Mouse (Mus musculus): ENCODE results near the gene Ep400.

The Ep400 gene

DNA sequence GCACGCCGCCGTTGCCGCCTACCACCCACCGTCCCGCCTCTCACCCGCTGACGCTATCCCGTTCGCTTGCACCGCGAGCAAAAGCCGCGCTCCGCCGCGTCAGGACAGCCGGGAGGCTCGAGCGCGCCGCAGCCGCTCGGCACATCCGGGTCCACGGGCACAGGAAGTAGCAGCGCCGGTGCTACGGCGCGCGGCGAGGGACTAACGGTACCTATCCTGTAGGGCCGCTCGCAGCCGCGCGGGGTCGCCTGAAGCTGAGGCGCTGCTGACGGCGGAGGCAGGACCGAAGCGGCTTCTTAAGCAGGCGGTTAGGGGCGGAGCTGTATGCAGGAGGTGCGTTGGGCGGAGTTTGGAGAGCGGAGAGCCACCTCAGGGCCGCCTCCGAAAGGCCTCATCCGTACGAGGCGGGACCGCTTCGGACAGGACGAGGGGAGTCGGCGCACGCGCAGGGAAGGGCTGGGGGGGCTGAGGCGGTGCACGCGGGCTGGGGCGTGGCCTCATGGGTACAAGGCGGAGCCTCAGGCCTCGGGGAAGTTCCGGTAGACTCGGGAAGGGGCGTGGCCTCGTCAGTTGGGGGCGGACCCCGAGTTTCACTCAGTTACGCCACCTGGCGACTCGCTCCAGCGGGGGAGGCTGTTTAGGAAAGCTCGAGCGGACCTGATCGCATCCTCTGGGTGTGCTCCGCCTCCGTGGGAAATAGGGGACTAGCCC lies at the start of gene Ep400:
Gene Ep400 (minus strand): TSS at position 270 of the 711 bp plus-strand sequence.
- peak; percentile 100 for DNase-seq (ENCODE audit: inconsistent age in 2 of 2, low spot score in 1 of 2)

DNA sequence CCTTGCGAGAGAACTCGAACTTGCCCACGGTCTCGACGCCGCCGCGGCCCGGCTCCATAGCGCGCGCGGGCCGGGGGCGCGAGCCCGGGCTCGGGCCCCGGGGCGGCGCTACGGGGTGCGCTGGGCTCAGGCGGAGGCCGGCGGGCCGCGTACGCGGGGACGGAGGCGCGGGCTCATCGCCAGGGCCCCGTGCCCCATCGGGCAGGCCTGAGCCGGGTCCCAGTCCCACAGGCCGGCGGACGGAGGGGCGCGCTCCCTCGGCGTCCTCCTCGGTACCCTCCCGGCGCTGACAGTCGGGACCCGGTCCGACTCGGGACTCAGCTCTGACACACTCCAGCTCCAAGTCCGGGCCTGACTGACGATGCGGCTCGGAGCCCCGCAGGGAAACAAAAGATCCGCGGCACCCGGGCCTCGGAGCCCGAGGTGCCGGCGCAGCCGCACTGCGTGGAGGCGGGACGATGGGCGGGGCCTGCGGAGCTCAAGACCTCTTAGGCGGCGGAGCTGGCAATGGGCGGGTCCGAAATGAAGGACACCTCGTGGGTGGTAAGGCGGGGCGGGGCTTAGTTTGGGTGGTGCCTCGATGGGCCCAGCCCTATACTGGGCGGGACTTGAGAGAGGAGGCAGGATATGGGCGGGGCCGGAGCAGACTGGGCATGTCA lies 39.3 kb upstream of the Ep400 start, which contains the start of gene Ulk1:
Gene Ulk1 (minus strand): TSS at position 431 of the 659 bp plus-strand sequence.
- DNase-seq (ENCODE audit: inconsistent age in 2 of 2, low spot score in 1 of 2) = peak; percentile 100

DNA sequence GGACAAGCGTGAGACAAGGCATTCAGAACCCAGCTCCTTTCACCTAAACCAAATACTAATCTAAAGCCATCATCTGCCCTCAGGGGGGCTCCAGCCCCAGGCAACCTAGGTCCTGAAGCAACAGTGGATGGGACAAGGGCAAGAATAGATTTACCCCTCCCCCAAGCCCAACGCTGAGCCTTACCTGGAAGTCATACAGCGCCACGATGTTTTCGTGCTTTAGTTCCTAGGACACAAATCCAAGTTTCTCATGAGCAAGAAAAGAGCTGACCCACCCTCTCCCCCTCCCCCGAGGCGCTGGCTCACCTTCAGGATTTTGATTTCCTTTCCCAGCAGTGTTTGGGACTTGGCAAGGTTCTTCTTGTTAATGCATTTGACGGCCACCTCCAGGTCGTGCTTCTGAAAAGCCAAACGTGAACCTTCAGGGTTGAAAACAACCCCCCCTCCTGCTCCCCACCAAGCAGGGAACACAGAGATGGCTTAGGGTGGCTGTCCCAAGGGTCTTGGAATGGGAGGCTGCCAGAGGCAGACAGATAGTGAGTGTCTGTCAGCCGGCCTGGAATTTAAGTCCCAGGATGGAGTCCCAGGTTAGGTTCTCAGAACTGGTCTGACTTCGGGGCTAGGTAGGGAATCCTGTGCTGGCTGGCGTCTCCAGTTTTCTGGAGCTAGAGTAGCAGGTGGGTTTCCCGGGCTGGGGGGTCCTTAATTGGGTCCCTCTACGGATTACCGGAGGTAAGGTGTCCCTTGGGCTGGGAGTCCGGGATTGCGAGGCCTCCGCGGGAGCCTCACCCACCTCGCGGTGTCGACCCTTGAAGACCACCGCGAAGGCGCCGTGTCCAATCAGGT lies 38.5 kb upstream of the Ep400 start:
- peak; percentile 37 to 78 for DNase-seq (ENCODE audit: inconsistent age in 2 of 2, low spot score in 1 of 2)

DNA sequence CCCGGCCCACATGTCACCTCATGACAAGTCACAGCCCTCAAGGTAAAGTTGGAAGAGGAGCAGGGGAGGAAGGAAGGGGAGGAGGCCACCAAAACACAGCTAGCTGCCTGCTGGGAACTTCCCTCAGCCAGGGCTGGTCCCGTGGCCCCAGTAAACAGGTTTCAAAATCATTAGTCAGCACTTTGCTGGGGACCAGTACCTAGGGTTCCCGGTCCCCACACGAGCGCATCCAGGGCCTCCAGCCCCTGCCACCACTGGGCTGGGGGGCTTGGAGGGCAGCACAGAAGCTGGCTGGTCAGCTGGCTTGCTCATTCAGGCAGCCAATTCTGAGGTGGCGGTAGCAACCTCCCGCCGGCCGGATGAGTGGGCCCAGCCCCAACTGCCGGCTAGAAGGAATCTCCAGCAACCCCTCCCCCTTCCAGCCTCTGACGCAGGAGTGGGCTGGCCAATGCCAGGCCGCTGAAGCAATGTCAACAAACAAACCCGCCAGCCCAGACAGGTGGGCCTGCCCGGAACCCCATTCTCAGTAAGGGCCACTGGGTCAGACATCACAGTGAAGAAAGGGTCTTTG lies 37.6 kb upstream of the Ep400 start:
- DNase-seq (ENCODE audit: inconsistent age in 2 of 2, low spot score in 1 of 2) = peak; percentile 91 to 96

DNA sequence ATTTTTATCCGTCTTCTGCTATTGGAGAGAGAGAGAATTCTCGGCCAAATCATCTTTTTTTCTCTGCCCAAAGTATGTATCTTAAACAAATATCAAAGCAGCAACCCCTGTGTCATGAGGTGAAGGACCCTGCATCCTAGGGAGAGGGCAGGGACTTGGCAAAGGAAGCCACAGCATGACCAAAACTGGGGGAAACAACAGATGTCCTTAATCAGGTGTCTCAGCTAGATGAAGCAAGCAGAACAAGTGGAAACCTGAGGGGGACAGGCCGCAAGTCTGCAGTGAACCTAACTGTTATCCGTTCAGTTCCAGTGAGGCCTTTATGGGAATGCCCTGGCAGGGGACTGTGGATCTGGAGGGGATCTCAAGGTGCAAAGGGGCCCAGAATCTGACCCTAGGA lies 36.9 kb upstream of the Ep400 start:
- DNase-seq (ENCODE audit: inconsistent age in 2 of 2, low spot score in 1 of 2) = no peak

DNA sequence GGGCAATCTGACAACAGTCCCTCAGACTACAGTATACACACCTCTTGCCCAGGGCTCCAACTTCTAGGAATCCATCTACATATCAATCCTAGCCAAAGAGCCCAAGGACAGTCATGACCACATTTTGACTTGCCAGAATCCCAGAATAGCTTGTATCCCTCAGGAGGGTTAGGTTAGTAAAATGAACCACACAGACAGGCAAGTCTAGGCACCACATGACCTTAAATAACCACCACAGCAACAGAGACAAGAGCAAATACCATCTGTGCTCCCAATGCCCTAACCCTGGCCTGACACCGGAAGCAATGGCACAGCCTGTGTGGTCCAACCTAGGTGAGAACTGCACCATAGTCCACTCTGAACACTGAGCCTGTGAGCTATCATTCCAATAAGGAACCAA lies 36.2 kb upstream of the Ep400 start:
- peak in 1 of 2 experiments; percentile 37 for DNase-seq (ENCODE audit: inconsistent age in 2 of 2, low spot score in 1 of 2)

DNA sequence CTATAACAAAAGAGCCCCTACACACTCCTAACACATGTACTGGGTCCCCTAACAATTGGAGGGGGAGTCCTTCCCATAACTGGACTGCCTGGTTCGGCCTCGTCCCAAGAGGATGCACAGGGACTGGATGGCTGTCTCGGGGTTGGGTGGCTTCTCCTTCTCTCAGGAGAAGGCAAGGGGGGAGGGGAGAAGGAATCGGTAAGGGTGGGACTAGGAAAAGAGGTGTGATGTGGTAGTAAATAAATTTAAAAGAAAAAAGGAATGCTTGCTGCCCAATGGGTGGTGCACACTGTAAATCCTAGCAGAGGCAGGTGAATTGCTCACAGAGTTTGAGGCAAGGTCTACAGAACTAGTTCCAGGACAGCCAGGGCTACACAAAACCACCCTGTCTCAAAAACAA lies 35.6 kb upstream of the Ep400 start:
- no peak for DNase-seq (ENCODE audit: inconsistent age in 2 of 2, low spot score in 1 of 2)

DNA sequence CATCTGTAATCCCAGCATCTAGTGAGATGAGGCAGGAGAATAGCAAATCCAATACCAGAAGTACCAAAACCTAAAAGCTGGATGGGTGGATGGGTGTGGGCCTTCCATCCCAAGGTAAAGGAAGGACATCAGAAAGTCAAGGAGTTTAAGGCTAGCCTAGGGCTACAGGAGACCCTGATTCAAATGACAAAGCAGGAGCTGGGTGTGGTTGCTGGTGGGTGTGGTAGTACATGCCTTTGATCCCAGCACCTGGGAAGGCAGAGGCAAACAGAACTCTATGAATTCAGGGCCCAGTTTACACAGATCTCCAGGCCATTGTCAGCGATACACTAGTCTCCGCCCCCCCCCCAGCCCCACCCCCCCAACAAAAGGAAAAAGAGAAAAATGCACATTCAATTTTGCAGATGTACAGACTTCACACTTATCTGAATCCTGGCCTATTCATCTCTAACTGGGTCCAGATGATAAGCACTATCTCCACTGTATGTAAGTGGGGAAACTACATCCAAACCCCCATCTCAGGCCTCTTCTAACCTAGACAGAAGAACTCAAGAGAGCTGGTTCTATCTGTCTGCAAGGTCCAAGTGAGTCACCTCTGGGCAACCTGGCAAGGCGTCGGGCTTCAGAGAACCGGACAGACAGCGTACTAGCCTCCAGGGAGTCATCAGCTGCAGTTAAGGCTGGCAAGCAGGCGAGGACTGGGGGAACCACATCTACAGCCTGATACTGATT lies 33.7 kb upstream of the Ep400 start:
- peak in 1 of 2 experiments; percentile 24 for DNase-seq (ENCODE audit: inconsistent age in 2 of 2, low spot score in 1 of 2)

DNA sequence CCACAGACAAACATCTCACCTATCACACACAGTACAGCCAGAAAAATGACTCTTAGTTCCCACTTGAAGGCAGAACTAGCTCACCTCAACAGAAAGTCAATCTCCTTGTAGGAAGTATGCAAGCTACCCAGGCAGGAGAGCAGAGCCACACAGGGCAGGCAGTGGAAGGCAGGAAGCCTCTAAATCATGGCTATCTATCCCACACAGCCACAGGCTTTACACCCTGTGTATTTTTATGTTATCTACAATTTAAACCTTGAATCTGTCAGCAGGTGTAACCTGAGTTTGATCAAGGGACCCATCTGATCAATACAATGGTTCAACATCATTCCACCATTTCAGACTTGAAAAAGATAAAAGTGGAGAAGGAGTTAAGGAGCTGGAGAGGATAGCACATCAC lies 32.3 kb upstream of the Ep400 start:
- DNase-seq (ENCODE audit: inconsistent age in 2 of 2, low spot score in 1 of 2) = peak in 1 of 2 experiments; percentile 17

DNA sequence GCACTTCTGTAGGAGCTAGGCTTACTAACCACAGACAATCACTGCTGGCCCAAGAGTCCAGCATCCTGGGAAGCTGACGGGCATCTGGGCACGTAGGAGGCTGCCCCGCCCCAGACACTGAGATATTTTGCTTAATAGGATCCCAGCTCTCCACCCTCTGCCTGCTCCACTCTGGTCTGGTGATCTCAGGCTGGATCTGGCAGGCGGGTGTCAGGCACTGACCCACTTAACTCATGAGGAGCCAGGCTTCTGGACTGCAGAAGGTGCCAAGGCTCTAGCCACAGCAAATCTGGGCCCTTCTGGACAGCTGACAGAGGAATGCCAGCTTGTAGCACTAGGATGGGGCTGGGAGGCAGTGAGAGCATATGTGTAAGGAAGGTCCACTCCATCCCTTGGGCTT lies 31.7 kb upstream of the Ep400 start:
- DNase-seq (ENCODE audit: inconsistent age in 2 of 2, low spot score in 1 of 2) = peak in 1 of 2 experiments; percentile 49

DNA sequence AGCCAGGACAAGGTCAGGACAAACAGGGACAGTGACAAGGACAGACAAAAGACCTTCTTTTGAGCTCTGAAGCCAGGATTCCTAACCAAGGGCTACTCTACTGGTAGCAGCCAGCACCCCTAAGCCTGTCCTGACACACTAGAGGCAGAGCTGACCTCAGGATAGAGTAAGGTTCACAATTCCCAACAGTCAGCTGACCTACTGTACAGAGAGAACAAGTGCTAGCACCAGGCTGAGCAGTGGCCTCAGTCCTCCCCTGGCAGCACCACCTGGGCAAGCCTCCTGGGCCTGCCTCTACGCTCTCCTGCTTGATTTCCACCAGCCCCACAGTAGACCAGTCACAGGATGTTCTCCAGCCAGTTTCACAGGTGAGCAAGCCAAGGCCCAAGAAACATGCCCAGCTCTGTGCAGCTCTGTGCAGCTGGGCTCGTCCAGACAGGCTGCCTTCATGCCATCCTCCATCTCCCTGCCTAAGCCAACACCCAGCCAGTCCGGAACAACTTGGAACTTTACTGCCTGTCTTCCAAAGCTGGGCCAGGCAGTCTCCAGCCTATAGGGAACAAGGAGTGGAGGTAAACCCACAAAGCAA lies 30.6 kb upstream of the Ep400 start:
- DNase-seq (ENCODE audit: inconsistent age in 2 of 2, low spot score in 1 of 2) = peak in 1 of 2 experiments; percentile 70

DNA sequence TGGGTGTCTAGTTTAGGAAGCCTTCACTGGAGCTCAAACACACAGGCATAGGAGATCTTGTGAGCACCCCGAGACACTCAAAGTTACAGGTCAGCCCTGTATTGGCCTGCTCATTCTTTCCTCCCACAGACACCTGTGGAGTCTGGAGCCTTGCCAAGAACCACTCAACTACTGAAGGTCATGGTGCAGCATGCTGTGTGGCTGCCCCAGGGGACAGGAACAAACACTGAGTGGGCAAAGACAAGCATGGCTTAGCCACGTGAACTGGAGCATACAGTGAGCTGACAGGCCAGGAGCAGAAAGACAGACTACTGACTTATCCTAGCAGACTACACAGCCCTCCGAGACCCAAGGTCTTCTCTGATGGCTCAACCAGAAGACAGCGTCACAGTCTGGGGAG lies 27.2 kb upstream of the Ep400 start:
- peak; percentile 68 to 77 for DNase-seq (ENCODE audit: inconsistent age in 2 of 2, low spot score in 1 of 2)

DNA sequence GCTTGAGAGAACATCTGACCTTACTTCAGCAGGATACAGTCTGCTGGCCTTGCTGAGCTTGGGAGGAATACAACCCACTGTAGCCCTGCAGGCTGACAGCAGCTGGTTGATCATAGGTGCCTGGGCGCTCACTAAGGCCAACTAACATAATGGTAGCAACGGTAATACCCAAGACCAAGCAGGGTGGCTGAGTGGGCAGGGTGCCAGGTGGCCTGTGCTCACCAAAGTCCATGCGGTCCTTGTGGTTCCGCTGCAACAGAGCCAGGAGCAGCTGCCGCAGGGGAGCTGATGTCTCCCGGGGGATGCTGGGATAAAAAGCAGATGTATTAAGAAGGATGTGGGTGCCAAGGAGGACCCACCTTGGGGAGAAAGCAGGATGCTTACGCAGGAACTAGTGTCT lies 23.8 kb upstream of the Ep400 start:
- DNase-seq (ENCODE audit: inconsistent age in 2 of 2, low spot score in 1 of 2) = no peak

DNA sequence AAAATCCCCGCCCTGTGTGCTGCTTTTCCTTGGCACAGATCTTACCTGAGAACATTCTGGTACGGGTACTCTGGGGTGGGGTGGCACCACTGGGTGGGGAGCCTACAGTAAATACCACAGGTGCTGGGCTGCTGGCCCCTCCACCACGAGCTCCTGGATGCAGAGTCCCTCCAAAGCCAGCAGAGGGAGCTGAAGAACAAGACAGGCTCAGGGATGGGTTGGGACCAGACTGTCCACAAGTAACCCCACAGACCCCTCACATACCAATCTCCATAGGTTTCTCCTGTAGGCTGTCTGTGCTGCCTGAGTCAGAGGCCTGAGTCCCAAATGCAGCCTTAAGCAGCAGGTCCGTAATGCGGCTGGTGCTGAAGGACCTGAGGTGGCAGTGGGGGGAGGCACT lies 18.2 kb upstream of the Ep400 start:
- peak in 1 of 2 experiments; percentile 78 for DNase-seq (ENCODE audit: inconsistent age in 2 of 2, low spot score in 1 of 2)

DNA sequence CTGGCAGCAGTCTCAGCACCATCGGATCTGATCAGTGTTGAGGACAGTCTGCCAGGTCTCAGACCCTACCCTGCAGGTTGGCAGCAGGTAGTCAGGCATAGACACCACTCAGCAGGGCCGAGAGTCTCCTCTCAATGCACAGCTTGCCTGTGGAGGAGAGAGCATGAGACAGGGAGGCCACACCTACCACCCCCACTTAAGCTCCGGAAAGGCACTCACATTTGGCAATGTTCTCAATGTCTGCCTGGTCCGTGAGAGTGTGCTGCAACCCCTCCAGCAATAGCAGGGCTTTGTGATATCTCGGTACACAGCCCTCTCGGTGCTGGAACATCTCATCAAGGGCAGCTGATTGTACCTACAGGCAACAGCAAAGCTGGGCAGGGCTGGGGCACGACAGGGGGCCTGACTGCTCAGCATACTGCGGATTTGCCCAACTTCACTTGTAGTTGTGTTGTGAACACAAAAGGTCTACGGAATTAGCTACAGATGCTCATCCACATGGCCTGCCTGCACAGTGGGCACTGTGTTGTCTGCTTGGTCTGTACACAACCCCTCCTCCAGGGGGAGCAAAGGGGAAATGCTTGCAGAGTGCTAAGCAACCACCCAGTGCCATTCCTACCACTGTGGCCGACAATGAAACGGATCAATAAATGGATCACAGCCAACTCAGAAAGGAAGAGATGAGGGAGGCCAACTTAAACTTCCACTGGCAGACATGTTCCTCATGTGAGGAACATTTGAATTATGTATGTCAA lies 15.7 kb upstream of the Ep400 start:
- DNase-seq (ENCODE audit: inconsistent age in 2 of 2, low spot score in 1 of 2) = no peak

DNA sequence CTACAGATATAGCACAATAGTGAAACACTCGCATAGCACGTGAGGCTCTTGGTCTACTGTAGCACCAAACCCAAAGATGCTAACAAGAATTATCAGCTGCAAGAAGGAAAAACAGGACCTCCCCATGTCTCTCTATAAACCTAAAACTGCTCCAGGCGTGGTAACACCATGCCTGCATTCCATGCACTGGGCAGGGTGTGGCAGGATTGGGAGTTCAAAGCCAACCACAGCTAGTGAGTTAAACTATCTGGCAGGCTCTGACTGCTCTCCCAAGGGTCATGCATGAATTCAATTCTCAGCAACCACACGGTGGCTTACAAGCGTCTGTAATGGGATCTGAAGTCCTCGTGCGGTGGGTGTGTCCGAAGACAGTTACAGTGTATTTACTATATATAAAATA lies 12.6 kb upstream of the Ep400 start:
- DNase-seq (ENCODE audit: inconsistent age in 2 of 2, low spot score in 1 of 2) = no peak

DNA sequence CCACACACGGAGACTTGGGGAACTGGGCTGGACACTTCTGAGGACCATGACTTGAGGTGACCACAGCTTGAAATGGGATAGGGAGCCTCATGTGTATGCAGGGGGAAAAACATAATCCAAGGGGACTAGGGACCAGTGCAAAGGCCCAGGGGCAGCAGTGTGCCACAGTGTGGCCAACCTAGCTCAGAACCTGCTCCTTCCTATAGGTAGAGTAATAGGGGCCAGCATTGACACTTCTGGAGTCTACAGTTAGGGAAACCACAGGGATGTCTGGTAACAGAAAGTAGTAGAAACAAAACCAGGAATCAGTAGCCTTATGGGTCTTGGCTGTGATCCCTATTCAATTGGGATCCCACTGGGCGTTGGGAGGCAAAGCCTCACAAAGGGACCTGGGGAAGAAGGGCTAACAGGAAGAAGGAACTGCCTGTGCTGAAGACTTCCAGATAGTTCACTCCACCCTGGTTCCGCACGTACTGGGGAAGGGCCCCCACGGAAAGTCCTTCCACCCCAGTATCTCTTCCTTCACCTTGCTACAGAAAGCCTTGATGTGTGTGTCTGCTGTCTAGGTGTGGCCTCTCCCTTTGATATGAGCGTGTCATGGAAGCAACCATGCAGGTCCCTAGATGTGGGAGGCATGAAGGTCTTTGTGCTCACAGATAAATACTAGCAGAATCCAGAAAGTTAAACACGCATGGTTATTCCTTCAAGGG lies 11.2 kb upstream of the Ep400 start:
- DNase-seq (ENCODE audit: inconsistent age in 2 of 2, low spot score in 1 of 2) = peak in 1 of 2 experiments; percentile 32

DNA sequence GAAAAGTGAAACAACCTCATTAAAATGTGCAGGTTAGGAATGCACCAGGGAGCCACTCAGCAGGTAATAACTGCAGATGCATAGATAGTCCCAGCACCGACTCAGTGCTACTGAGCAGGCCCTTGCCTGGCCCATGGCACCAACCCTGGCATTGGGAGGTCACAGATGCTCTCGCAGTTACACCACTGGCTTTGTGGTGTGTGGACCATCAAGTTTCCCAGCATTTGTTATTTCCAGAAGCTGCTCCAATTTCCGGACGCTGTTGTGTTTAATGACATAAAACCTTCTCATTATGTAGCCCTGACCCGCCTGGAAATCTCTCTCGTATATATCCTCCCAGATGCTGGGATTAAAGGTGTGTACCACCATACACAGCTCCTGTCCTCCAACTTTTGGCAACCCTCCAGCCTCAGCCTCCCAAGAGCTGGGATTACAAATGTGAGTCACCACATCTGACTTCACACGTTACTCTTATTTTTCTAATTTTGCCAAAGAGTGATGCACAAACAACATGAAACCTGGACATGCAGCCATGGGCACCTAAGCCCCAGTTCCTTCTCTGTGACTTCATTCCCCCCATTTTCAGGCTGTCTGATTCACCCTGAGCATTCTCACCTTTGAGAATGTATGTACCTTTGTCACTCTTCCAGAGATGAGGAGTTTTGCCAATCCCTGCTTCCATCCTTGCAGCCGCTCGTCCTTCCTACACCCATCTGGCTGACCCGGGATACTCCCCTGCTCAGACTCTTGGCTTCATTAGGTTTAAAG lies 10.4 kb upstream of the Ep400 start:
- DNase-seq (ENCODE audit: inconsistent age in 2 of 2, low spot score in 1 of 2) = no peak

Measured in adrenal gland, adult (tissue).